Mouse (Mus musculus): Measurements from ENCODE around the gene Usp49. TPM values are rescaled to one million over a fixed set of nuclear protein-coding genes. Genes with fewer than 3 reads are reported as not detected.

Usp49 gene
- total RNA-seq, 2 experiments from 2014 or later = 27.6 to 36.5 TPM

DNA sequence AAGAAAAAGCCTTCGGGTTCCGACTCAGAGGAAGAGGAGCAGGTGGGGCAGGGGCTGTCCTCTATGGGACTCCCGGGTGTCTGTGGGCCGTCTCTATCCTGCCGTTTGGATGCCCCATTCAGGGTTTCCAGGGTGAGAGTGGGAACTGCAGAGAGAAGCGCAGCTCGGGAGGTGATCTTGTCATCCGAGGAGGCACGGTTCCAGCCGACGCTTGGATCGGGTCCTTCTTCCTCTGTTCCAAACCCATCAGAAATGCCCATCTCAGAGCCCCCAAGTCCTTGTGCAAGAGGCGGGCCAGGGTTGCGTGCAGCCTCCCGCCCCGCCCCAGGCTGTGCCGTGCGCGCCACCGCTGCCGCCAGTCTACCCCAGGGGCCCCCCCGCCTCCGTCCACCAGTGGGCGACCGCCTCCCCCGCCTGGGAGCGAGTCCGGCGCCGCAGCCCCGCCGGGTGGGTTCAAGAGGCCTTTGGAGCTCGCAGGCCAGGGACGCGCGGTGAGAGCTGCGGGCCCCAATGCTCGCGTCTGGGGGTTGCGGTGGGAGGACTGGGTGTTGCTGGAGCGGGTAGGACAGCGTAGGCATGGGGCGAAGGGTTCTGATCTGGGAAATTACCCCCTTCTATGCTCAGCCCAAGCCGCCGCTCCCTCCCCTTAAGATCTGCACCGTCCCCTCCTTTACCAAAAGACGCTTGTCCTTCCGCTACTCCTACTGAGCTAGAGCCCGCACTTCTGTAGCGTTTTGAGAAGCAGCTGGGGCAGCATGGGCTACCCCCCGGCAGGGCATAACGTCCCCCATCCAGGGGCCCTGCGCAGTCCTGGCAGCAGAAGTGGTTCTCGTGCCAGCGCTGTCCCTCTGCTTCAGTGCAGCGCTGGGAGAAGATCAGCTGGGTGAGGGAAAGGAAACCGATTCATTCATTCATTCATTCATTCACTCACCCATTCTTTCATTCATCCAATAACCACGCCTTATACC, 58.4 kb downstream of the Usp49 start, which contains the start of gene Frs3:
TSS of gene Frs3 (plus strand) at position 423 of the 968 bp plus-strand sequence.
- ATAC-seq (replicated peaks; ENCODE audit: low FRiP score, poor library complexity, severe bottlenecking) = no peak

DNA sequence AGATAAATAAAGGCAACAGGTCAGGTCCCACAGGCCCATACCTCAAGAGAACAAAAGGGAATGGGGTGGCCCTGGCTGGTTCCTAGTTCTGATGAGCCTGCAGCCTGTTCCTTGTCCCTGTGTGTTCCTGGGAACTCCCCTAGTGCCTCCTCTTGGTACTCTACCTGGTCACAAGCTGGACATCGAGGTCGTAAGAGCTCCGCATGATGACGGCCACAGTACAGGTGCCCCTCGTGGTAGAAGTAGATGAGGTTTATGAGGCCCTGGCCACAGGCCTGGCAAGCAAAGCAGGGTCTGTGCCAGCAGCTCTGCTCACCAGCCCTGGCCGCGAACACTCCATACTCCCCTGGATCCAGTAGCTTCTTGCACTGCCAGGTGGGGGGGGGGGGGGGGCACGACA, 59.4 kb downstream of the Usp49 start:
- ATAC-seq (replicated peaks; ENCODE audit: low FRiP score, poor library complexity, severe bottlenecking) = no peak

DNA sequence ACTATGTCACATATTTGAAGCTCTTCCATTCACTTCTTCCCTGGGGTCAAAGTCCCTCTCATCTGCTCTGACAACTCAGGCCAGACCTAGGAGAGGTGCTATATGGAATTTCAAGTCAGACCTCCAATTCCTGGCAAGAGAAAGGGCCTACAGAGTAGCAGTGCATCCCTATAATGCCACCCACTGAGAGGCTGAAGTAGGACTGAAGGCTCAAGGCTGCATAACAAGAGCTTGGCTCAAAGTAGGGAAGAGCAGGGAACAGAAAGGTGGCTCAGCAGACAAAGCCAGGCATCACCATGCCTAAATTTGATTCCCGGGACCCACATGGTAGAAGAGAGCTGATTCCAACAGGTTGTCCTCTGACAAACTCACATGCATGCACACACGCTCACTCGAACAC, 61.2 kb downstream of the Usp49 start:
- ATAC-seq (replicated peaks; ENCODE audit: low FRiP score, poor library complexity, severe bottlenecking) = no peak

DNA sequence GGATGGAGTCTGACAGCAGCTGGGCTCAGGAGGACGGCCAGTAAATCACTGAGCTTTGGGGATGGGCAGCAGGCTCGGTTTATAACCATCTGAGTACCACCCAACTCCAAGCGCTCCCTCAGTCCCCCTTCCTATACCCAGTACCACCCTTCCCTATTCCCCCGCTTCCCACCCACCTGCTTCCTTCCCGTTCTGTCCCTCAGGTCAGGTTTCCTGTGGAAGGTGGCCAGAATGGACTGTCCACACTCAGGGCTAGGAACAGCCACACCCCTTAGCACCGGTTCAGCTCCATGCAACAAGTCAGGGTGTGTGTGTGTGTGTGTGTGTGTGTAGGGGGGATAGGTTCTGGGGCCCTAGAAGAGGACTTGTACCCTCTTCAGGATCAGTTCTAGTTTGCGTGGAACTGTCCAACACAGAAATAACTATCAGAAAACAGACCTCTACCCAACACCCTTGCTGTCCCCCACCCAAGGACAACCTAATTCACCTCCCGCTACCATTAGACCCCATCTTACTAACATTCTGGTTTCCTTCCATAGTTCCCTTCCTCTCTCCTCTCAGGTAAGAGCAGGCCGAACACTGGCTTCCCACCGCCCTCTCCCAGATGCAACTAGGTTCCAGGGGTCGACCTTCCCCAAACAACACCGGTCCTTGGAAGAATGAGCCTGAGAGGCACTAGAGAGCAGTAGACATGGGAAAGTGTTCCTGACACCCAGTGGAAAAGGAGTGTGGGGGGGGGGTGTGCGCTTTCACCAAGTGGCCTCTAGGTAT, 63.4 kb downstream of the Usp49 start:
- no peak for ATAC-seq (replicated peaks; ENCODE audit: low FRiP score, poor library complexity, severe bottlenecking)

DNA sequence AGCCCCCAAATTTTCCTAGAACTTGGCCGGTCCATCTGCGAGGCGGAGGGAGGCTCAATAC, 63.8 kb downstream of the Usp49 start, which contains the start of gene Gm21981:
TSS of gene Gm21981 (minus strand) at position 14 of the 61 bp plus-strand sequence.
- no peak for ATAC-seq (replicated peaks; ENCODE audit: low FRiP score, poor library complexity, severe bottlenecking)

DNA sequence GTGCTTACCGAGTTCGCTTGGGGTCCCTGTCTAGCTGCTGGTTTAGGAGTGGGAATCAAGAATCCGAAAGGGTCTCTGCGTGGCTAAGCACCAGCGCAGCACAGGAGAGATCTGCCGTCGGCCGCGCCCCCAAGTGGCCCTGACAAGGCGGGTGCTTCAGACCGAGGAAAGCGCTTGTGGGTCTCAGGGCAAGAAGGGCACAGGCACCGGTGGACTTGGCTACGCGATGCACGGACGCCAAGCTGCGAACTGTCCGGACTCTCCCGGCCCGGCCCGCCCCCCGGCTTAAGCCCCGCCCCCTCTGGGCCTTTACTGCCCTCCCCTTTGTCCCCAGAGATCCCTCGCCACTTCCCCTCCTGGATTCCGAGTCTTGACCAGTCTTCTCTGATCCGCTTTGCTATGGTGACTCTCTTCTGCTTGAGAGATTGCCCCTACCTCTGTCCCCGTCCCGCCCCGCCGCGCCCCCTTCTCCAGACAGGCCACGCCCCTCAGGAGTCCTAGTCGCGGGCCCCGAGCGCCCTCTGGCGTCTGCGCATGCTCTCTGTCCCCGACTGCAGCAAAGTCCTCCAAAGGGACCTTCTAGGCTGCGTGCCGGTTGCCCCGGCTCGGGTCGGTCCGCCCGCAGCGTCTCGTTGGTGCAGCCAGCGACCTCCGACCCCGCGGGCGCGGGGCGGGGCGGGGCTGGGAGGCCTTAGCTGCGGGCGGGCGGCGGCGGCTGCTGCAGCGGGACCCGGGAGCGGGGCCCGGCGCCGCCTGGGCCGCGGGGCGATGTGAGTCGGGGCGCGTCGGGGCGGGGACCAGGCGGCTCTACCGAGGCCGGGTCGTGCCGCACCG, 64.2 kb downstream of the Usp49 start, which contains the start of gene Prickle4:
TSS of gene Prickle4 (minus strand) at position 234 of the 834 bp plus-strand sequence.
- ATAC-seq (replicated peaks; ENCODE audit: low FRiP score, poor library complexity, severe bottlenecking) = peak; percentile 88

DNA sequence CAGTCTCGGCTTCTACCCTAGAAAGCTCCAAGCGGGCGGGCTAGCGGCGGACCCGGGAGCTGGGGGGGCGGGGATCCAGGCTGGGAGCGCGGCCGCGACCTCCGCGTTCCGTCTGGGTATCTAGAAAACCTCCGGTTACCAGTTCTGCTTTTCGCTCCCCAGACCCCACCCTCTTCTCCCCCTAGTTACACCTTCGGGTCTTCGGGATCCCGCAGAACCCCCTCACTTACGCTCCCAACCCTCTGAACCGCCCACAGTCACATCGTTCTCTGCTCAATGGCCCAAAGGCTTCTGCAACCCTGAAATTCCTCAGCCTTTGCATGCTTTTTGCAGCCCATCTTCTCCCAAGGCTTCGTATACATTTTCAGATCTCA, 64.8 kb downstream of the Usp49 start:
- ATAC-seq (replicated peaks; ENCODE audit: low FRiP score, poor library complexity, severe bottlenecking) = no peak

DNA sequence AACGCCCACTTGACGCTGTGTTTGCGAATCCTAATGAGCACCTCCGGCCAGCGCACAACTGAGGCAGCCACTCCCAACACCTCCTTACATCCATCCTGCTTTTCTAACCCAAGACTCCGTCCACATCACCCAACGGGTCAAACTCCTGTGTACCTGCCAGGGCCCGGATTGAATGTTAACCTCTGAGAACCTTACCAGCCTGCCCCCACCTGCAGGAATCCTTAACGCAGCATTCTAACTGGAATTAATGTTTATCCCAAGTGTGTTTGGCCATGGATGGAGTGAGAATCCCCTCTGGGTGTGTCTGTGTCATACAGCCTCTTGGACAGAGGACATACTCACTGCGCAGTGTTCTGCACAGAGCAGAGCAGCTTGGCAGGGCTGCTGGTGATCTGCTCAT, 67.7 kb downstream of the Usp49 start:
- no peak for ATAC-seq (replicated peaks; ENCODE audit: low FRiP score, poor library complexity, severe bottlenecking)

DNA sequence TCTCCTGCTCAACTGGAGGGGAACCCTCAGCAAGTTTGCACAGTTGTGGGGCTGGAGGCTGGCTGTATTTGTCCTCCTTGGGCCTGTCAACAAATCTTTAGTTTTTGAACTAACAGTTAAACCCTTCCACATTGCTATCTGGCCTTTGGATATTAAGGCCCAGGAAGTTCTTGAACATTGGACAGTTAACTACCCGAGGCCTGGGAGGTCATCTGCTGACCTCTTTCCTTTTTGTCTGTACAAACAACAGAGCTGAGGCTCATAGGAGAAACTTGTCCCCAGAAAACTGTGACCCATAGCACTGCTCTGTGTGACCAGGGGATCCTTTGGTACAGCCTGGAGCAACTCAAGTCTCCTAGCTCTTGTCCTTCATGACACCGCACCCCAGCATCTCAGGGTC, 68.6 kb downstream of the Usp49 start:
- no peak for ATAC-seq (replicated peaks; ENCODE audit: low FRiP score, poor library complexity, severe bottlenecking)

DNA sequence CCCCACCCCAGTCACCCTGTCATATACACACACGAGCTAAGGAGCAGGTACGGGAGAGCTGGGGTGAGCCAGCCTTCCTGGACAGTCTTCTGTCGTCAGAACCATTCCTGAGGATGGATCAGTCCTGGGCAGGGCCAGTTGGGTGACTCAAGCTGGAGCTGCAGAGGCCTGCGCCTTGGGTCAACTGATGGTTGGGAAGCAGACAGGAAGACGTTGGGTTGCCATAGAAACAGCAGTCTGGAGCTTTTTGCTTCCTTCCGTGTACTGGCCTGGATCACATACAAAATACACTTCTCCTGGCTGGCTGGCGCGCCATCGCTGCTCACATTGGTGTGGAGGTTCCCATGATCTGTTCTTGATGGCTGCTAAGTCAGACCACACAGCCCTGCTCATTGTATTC, 71.3 kb downstream of the Usp49 start:
- no peak for ATAC-seq (replicated peaks; ENCODE audit: low FRiP score, poor library complexity, severe bottlenecking)

DNA sequence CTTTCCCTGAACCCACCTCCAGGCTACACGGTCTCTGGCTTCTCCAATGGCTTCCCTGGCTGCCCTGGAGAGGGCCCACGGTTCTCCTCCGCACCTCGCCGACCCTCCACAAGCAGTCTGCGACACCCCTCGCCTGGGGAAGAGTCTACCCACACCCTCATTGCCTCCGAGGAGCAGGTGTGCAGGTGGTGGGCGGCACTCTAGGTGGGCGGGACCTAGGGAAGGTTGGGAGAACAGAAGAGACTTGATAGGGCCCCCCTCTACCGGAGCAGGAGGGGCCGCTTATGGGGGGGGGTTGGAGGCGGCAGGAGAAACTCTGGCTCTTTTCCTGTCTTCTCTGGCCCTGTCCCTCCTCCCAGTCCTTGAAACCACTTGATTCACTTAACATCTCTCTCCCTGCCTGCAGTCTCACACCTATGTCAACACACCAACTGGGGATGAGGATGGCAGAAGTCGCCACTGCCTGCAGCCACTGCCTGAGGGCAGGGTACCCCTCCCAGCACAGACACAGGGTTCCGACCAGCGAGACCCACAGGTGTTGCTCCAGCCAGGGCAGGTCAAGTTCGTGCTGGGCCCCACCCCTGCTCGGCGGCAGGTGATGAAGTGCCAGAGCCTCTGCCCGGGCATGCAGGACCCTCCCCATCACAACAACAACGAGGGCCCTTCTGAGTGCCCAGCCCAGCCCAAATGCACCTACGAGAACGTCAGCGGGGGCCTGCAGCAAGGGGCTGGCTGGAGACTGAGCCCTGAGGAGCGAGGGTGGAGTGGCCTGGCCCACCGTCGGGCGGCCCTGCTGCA, 72.3 kb downstream of the Usp49 start:
- ATAC-seq (replicated peaks; ENCODE audit: low FRiP score, poor library complexity, severe bottlenecking) = no peak

DNA sequence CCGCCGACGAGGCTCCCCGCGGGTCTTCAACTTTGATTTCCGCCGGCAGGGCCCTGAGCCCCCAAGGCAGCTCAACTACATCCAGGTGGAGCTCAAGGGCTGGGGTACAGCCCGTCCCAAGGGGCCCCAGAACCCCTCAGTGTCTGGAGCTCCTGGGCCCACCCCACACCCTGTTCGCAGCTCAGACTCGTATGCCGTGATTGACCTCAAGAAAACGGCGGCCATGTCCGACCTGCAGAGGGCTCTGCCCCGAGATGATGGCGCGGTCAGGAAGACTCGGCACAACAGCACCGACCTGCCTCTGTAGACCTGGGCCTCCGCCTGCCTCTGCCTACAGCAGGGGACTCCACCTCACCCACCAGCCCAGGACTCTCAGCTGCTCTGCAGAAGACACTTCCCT, 73.1 kb downstream of the Usp49 start:
- ATAC-seq (replicated peaks; ENCODE audit: low FRiP score, poor library complexity, severe bottlenecking) = no peak

DNA sequence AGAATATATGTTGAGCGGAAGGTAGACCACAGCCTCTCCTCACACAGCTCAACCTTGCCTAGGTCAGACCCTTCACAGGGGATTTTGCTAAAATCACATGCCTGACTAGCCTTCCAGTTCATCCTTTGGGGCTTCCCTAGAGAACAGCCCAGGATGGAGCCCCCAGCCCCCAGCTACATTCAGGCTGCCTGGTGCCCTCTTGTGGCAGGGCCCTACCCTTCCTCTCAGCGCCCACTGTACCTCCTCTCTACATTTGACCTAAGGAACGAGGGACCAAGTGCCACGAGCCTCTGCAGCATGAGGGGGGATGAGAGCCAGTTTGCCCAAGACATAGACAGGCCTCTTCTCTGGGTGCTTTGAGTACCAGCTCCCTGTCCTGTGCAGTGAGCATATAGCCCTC, 74.2 kb downstream of the Usp49 start:
- no peak for ATAC-seq (replicated peaks; ENCODE audit: low FRiP score, poor library complexity, severe bottlenecking)

DNA sequence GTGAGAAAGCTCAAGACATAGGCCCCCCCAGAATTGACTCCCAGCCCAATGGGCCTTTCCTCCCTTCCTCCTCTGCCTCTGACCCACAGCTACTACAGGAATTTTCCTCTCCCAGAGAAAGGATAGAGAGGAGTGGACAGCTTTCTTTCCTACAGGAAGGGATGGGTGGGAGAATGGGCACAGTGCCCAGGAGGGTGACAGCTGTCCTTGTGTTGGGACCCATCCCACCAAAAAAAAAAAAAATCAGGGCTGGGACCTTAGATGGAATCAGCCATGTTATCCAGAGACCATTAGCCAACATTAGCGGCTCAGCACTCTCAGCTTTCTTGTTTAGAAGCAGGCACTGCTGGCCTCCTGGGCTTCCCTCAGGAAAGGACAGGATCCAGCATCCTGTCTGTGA, 75.7 kb downstream of the Usp49 start:
- ATAC-seq (replicated peaks; ENCODE audit: low FRiP score, poor library complexity, severe bottlenecking) = no peak

DNA sequence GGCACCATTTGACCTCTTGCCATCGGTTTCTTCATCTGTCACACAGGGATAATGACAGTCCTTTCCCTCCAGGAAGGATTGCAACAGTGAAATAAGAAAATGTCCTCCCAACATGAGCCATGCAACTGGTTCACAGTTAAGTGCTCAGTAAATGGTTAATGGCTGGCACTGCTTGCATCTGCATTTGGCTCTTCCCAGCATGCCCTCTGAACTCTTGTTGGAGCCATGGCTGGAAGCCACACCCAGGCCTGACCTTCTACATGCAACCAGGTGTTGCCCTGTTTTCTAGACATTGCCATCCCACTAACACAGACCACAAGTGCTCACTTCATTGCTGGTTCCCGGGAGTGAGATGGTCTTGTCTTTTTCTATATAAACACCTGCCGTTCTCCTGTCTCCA, 77.5 kb downstream of the Usp49 start:
- no peak for ATAC-seq (replicated peaks; ENCODE audit: low FRiP score, poor library complexity, severe bottlenecking)

DNA sequence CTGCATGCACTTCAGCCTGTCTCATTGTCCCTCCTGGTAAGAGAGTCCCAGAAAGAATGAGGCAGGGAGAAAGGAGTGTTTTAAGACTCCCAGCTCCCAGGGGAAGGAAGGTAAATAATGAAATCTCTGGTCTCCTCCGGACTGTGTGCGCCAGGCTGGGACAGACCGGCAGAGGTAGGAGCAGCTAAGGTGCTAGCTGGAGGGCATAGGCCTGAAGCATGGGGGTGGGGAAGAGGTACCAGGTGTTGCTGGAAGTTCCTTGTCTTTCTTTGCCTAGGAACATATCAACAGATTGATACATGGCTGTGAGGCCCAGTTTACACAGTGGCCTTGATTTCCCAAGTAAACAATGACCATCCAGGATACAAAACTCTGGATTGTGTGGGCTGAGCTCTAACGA, 78.5 kb downstream of the Usp49 start:
- ATAC-seq (replicated peaks; ENCODE audit: low FRiP score, poor library complexity, severe bottlenecking) = no peak

DNA sequence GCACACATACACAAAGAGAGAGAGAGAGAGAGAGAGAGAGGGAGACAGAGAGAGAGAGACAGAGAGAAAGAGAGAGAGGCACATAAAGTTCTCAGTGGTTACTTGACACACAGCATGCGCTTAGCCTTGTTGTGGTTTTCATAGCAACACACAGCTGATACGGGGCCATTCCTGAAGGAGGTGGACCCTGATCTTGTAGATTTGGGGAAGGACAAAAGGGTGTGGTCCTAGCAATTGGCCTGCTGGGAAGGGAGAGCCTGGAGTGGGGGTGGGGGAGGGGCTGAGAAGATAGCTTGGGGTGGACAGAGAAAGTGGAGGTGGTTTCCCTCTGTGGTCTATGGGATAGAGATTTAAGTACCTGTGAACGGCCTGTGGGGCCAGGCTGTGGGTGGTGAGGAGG, 79.5 kb downstream of the Usp49 start:
- no peak for ATAC-seq (replicated peaks; ENCODE audit: low FRiP score, poor library complexity, severe bottlenecking)

DNA sequence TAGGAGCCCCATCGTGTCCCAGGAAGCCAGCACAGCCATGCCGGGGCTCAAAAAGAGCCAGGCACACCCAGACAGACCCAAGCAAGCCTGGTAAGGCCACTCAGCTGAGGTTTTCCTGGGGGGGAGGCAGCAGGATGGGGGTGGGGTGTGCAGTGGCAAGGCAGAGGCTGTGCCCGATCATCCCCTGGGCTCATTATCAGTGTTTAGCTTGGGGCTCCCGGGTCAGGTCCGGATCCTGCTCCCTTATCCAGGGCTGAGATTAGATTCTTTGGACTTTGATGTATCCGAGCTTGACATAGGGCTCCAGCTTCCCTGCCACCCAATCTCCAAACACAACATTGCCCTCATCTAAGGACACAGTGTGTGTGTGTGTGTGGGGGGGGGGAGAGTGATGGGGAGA, 81.4 kb downstream of the Usp49 start:
- ATAC-seq (replicated peaks; ENCODE audit: low FRiP score, poor library complexity, severe bottlenecking) = no peak

DNA sequence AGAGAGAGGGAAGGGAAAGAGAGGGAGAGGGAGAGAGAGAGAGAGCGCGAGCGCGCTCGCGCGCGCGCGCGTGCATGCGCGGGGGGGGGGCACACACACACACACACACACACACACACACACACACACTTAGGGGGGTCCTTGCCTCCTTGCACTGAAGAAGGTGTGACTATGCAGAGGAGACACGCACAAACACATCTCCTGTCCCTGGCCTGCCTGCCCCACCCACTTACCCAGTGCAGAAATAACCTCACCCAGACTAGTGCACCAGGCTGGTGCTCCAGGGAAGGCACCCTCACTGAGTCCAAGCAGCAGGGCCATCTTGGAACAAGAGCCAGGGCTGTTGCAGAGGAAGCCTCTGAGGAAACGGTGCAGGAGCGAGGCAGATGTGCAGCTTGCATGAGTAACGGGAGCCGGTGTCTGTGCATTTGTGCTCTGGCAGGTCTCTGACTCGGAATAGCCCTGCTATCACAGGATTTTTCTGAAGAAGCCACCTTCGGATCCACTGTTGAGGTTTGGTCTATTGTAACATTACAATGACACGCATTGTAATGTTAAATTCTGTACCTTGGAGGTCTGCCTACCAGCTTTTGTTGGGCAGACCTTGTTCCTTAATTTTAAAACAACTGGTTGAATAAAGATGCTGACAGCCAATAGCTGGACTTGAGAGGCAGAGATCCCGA, 82.5 kb downstream of the Usp49 start:
- no peak for ATAC-seq (replicated peaks; ENCODE audit: low FRiP score, poor library complexity, severe bottlenecking)
